Mouse (Mus musculus): ENCODE measurements around the gene Thsd7b. TPM values are rescaled to one million over a fixed set of nuclear protein-coding genes. Genes with fewer than 3 reads are reported as not detected.

Gene Thsd7b
- polyA plus RNA-seq, 1 experiment from 2014 or later: 3.7 TPM

DNA sequence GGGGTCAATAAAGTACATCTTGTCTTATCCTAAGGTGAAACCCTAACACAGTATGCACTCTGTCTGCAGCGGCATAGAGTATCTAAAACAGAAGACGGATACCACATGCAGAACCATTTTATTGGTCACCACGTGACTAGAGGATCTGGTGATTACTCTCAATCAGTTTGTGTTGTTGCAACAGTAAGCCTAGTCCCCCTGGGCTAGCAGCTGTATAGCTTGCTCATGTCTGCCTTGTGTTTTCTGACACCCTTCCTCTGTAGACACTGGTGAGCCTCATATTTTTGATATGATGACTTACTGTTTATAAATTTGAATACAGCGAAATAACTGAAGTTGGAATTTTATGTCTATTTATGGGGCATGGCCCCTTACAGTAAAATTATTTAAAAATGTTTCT is 306.9 kb downstream of the Thsd7b start:
- Histone ChIP-seq H3K9me3 (ENCODE audit: control insufficient read depth, low read length) (no peaks in the 10 kb centered on the region), H3K4me3 (ENCODE audit: low read depth, low read length) (no peak overlapping the region), H3K36me3 (ENCODE audit: control insufficient read depth, insufficient read depth, low read length) (no peaks in the 10 kb centered on the region), H3K4me1 (replicated peaks; ENCODE audit: control insufficient read depth, insufficient read depth, low read length) (no peaks in the 10 kb centered on the region), H3K27ac (ENCODE audit: low read depth, low read length) (no peak overlapping the region), H3K9ac (ENCODE audit: low read length) (no peak overlapping the region), H3K27me3 (ENCODE audit: control insufficient read depth, insufficient read depth, low read length) (no peaks in the 10 kb centered on the region), H3K4me2 (ENCODE audit: low read depth, low read length, severe bottlenecking) (no peak overlapping the region)
- WGBS: 88% methylated on average over 4 of the region's 4 CpGs
- ATAC-seq (replicated peaks; ENCODE audit: low FRiP score) (no peak), DNase-seq (ENCODE audit: low spot score) (no peak)

DNA sequence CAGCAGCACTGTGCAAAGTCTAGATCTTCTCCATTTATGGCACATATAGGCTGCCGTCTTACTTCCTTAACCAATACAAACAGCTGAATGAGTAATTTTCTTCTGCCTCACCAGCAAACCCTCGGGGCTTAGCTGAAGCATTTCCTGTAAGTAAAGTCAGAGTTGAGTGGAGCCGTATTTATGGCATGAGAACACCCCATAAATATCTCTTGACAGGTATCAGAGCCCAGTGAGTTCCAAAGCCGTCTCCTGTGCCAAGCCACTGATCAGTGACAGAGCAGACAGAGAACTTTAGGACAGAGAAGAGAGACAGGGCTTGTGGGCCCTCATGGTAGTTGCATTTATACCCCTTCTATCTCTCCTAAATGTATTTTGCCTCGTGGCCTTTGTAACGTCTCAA is 313.5 kb downstream of the Thsd7b start:
- no peak overlapping the region for H3K4me3 ChIP-seq (ENCODE audit: low read depth, low read length)
- ATAC-seq (replicated peaks; ENCODE audit: low FRiP score) (no peak), DNase-seq (ENCODE audit: low spot score) (no peak)
- WGBS: 84% methylated on average over 6 of the region's 6 CpGs
- no peaks in the 10 kb centered on the region for H3K4me1 ChIP-seq (replicated peaks; ENCODE audit: control insufficient read depth, insufficient read depth, low read length)
- no peak overlapping the region for H3K27ac ChIP-seq (ENCODE audit: low read depth, low read length)
- no peak overlapping the region for H3K4me2 ChIP-seq (ENCODE audit: low read depth, low read length, severe bottlenecking)
- no peak overlapping the region for H3K9ac ChIP-seq (ENCODE audit: low read length)
- no peaks in the 10 kb centered on the region for H3K9me3 ChIP-seq (ENCODE audit: control insufficient read depth, low read length)
- no peaks in the 10 kb centered on the region for H3K36me3 ChIP-seq (ENCODE audit: control insufficient read depth, insufficient read depth, low read length)
- H3K27me3 ChIP-seq (ENCODE audit: control insufficient read depth, insufficient read depth, low read length): no peaks in the 10 kb centered on the region

DNA sequence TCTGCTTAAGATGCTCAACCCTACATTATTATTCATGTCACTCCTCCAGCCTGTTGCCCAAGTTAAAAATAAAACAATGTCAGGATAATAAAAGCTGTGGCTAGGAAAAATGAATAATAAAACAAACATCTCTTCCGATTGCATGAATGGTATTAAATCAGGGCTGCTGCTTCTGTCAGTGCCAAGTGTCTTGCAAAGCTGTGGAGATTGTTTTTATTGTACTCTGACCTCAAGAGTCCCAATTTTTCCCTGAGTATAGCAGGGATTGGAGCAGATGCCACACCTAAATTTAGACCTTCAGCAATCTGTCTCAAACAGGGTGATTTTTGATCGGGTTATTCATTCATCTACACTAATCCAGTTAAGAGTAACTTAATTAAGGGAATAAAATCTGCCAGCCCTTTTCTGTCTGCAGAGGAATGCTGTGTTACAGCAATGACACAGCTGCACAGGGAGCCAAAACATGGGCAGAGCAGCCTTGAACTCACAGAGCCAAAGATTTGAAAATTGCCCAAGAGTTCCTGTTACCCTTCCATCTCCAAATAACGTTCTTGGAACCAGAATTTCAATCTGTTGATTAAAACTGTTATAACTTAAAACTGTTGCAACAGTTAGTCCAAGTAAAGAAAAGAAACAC is 316.4 kb downstream of the Thsd7b start:
- WGBS: 82% methylated on average over 3 of the region's 3 CpGs
- Histone ChIP-seq H3K27me3 (ENCODE audit: control insufficient read depth, insufficient read depth, low read length) (no peaks in the 10 kb centered on the region), H3K4me3 (ENCODE audit: low read depth, low read length) (no peak overlapping the region), H3K4me2 (ENCODE audit: low read depth, low read length, severe bottlenecking) (no peak overlapping the region), H3K9ac (ENCODE audit: low read length) (no peak overlapping the region), H3K36me3 (ENCODE audit: control insufficient read depth, insufficient read depth, low read length) (no peaks in the 10 kb centered on the region), H3K4me1 (replicated peaks; ENCODE audit: control insufficient read depth, insufficient read depth, low read length) (no peaks in the 10 kb centered on the region), H3K9me3 (ENCODE audit: control insufficient read depth, low read length) (no peaks in the 10 kb centered on the region), H3K27ac (ENCODE audit: low read depth, low read length) (no peak overlapping the region)
- DNase-seq (ENCODE audit: low spot score) (no peak), ATAC-seq (replicated peaks; ENCODE audit: low FRiP score) (no peak)

DNA sequence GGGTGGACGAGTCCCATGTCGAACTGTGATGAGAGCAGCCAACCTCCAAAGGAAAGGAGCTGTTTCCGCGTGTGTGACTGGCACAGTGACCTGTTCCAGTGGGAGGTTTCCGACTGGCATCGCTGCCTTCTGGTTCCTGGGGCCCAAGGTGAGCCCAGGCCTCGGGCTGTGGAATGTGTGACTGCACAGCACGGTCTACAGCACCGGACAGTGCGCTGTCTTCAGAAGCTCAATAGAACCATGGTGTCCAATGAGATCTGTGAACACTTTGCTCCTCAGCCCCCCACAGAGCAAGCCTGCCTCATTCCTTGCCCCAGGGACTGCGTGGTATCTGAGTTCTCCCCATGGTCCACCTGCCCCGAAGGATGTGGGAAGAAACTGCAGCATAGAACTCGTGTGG is 322.3 kb downstream of the Thsd7b start:
- no peak for DNase-seq (ENCODE audit: low spot score)
- WGBS: 91% methylated on average over 13 of the region's 13 CpGs
- Histone ChIP-seq H3K4me1 (replicated peaks; ENCODE audit: control insufficient read depth, insufficient read depth, low read length) (no peaks in the 10 kb centered on the region), H3K4me2 (ENCODE audit: low read depth, low read length, severe bottlenecking) (no peak overlapping the region), H3K36me3 (ENCODE audit: control insufficient read depth, insufficient read depth, low read length) (no peaks in the 10 kb centered on the region), H3K4me3 (ENCODE audit: low read depth, low read length) (no peak overlapping the region), H3K9ac (ENCODE audit: low read length) (no peak overlapping the region), H3K27ac (ENCODE audit: low read depth, low read length) (no peak overlapping the region), H3K27me3 (ENCODE audit: control insufficient read depth, insufficient read depth, low read length) (no peaks in the 10 kb centered on the region), H3K9me3 (ENCODE audit: control insufficient read depth, low read length) (no peaks in the 10 kb centered on the region)
- no peak for ATAC-seq (replicated peaks; ENCODE audit: low FRiP score)

DNA sequence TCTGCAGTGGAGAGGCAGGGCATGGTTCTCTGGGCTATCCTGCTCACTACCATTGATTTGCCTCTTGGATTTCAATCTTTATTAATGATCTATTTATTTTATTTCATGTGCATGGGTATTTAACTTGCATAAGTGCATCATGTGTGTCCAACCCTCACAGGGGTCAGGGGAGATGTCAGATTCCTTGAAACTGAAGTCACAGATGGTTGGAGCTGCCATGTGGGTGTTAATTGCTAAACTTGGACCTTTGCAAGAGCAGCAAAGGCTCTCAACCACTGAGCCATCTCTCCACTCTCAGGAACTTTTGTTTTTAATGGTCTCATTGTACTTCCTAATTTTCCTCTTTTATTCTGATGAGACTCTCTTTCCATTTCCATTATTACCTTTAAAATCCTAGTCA is 327.8 kb downstream of the Thsd7b start:
- Histone ChIP-seq H3K4me2 (ENCODE audit: low read depth, low read length, severe bottlenecking) (no peak overlapping the region), H3K27me3 (ENCODE audit: control insufficient read depth, insufficient read depth, low read length) (no peaks in the 10 kb centered on the region), H3K9ac (ENCODE audit: low read length) (no peak overlapping the region), H3K27ac (ENCODE audit: low read depth, low read length) (no peak overlapping the region), H3K4me3 (ENCODE audit: low read depth, low read length) (no peak overlapping the region), H3K36me3 (ENCODE audit: control insufficient read depth, insufficient read depth, low read length) (no peaks in the 10 kb centered on the region), H3K9me3 (ENCODE audit: control insufficient read depth, low read length) (no peaks in the 10 kb centered on the region), H3K4me1 (replicated peaks; ENCODE audit: control insufficient read depth, insufficient read depth, low read length) (no peaks in the 10 kb centered on the region)
- no peak for ATAC-seq (replicated peaks; ENCODE audit: low FRiP score)
- no peak for DNase-seq (ENCODE audit: low spot score)

DNA sequence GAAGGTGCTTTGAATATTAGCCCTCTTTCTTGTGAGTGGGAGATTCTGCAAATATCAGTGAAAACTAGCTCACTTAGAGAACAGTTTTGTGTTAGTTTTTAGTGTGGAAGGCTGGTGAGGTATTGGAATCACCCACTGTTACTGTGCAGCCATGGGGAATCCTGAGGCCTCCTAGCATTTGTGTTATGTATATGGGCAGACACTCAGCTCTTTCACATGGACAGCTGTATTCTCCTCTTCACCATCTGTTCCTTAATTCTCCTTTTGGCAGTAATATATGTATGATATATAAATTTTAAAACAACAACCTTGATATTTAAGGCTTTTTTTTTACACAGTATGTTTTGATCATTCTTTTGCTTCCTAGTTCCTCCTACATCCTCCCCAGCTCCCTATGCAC is 329.2 kb downstream of the Thsd7b start:
- H3K4me3 ChIP-seq (ENCODE audit: low read depth, low read length): no peak overlapping the region
- H3K9ac ChIP-seq (ENCODE audit: low read length): no peak overlapping the region
- H3K27me3 ChIP-seq (ENCODE audit: control insufficient read depth, insufficient read depth, low read length): no peaks in the 10 kb centered on the region
- ATAC-seq (replicated peaks; ENCODE audit: low FRiP score): no peak
- no peak overlapping the region for H3K4me2 ChIP-seq (ENCODE audit: low read depth, low read length, severe bottlenecking)
- H3K4me1 ChIP-seq (replicated peaks; ENCODE audit: control insufficient read depth, insufficient read depth, low read length): no peaks in the 10 kb centered on the region
- no peak for DNase-seq (ENCODE audit: low spot score)
- no peaks in the 10 kb centered on the region for H3K36me3 ChIP-seq (ENCODE audit: control insufficient read depth, insufficient read depth, low read length)
- no peak overlapping the region for H3K27ac ChIP-seq (ENCODE audit: low read depth, low read length)
- H3K9me3 ChIP-seq (ENCODE audit: control insufficient read depth, low read length): no peaks in the 10 kb centered on the region

DNA sequence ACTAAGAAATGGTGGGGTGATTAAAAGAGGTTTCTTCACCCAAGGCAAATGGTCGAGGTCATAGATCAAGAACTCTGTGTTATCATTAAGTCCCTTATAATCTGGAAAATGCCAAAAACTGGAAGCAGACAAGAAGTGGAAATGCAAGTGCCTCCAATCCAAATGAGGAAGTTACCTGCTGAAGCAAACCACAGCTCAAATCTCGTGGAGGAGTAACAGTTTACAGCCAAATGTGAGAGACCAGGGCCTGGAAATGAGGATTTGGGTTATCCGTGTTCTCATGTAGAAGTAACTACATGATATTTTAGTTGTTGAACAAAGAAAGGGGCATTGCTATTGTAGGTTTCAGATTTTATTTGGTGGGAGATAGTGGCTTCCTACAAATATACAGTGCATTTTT is 335.3 kb downstream of the Thsd7b start:
- Histone ChIP-seq H3K4me1 (replicated peaks; ENCODE audit: control insufficient read depth, insufficient read depth, low read length) (no peaks in the 10 kb centered on the region), H3K9ac (ENCODE audit: low read length) (no peak overlapping the region), H3K27ac (ENCODE audit: low read depth, low read length) (no peak overlapping the region), H3K36me3 (ENCODE audit: control insufficient read depth, insufficient read depth, low read length) (no peaks in the 10 kb centered on the region), H3K27me3 (ENCODE audit: control insufficient read depth, insufficient read depth, low read length) (no peaks in the 10 kb centered on the region), H3K4me3 (ENCODE audit: low read depth, low read length) (no peak overlapping the region), H3K4me2 (ENCODE audit: low read depth, low read length, severe bottlenecking) (no peak overlapping the region), H3K9me3 (ENCODE audit: control insufficient read depth, low read length) (no peaks in the 10 kb centered on the region)
- WGBS: 77% methylated on average over 3 of the region's 3 CpGs
- no peak for ATAC-seq (replicated peaks; ENCODE audit: low FRiP score)
- no peak for DNase-seq (ENCODE audit: low spot score)

DNA sequence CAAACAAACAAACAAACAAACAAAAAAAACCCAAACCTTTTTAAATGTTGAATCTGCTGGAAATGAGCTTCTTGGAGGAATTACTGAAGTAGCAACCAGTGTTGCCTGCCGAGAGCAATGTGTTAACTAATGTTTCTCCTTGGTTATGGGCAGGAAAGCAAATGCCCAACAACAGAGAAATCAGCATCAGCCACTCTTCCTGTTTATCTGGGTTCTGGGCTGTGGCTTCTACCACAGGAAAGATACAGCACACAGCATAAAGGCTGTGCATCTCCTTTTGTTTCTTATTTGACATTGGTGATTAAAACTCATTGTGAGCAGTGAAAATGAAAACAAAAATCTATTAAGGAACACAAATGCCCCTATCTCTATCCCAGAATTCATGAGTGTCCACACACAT is 343.0 kb downstream of the Thsd7b start:
- Histone ChIP-seq H3K4me2 (ENCODE audit: low read depth, low read length, severe bottlenecking) (no peak overlapping the region), H3K4me1 (replicated peaks; ENCODE audit: control insufficient read depth, insufficient read depth, low read length) (no peaks in the 10 kb centered on the region), H3K36me3 (ENCODE audit: control insufficient read depth, insufficient read depth, low read length) (no peaks in the 10 kb centered on the region), H3K27me3 (ENCODE audit: control insufficient read depth, insufficient read depth, low read length) (no peaks in the 10 kb centered on the region), H3K9ac (ENCODE audit: low read length) (no peak overlapping the region), H3K9me3 (ENCODE audit: control insufficient read depth, low read length) (no peaks in the 10 kb centered on the region), H3K27ac (ENCODE audit: low read depth, low read length) (no peak overlapping the region), H3K4me3 (ENCODE audit: low read depth, low read length) (no peak overlapping the region)
- ATAC-seq (replicated peaks; ENCODE audit: low FRiP score) (no peak), DNase-seq (ENCODE audit: low spot score) (no peak)
- 79% methylated on average over 1 of the region's 1 CpGs for WGBS

DNA sequence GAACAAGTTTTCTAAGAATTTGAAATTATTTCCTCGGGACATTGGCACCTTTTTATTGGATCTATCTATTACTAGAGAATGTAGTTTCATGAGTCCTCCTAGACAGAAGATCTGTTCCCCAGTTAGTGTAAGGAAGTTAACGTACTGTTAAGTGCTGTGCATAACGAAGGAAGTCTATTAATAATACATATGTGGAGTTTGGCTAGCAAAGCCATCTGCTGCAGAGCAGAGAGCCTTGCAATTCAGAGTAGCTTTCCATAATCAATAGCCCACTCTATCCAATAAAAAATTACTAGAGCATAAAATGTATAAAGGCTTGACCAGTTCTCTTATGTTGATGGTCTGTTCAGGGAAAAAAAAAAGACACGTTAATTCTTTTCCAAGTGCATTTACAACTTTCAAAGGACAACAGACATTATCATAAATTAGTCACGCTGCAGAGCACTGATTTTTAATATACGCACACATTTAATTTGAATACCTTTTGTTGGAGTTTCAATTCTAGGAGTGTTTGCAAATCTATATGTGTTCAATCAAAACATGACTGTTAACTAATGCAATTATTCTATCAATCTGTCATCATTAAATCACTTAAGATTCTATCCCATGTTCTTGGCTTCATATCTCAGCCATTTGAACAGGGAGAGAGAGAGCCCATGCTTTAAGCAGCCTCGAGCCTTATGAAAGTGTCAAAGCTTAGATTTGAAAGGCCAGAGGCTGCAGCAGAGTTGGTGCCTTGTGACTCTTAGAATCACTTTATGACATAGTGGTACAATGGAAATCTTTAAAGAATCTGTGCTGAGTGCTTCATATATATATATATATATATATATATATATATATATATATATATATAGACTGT is 346.6 kb downstream of the Thsd7b start:
- Histone ChIP-seq H3K4me3 (ENCODE audit: low read depth, low read length) (no peak overlapping the region), H3K4me2 (ENCODE audit: low read depth, low read length, severe bottlenecking) (no peak overlapping the region), H3K9me3 (ENCODE audit: control insufficient read depth, low read length) (no peaks in the 10 kb centered on the region), H3K4me1 (replicated peaks; ENCODE audit: control insufficient read depth, insufficient read depth, low read length) (no peaks in the 10 kb centered on the region), H3K27ac (ENCODE audit: low read depth, low read length) (no peak overlapping the region), H3K27me3 (ENCODE audit: control insufficient read depth, insufficient read depth, low read length) (no peaks in the 10 kb centered on the region), H3K9ac (ENCODE audit: low read length) (no peak overlapping the region), H3K36me3 (ENCODE audit: control insufficient read depth, insufficient read depth, low read length) (no peaks in the 10 kb centered on the region)
- ATAC-seq (replicated peaks; ENCODE audit: low FRiP score) (no peak), DNase-seq (ENCODE audit: low spot score) (no peak)
- 67% methylated on average over 7 of the region's 7 CpGs for WGBS
